Mouse (Mus musculus): ENCODE measurements around the gene Amz1.

Amz1 gene

GRCm38 (mm10) chr5:140723822-140724221 is at the start of gene Amz1:
TSS of gene Amz1 (plus strand) at chr5:140724127.
- DNase-seq (ENCODE audit: low spot score in 2 of 2): no peak

- DNase-seq (ENCODE audit: low spot score in 2 of 2): no peak
Observed at GRCm38 (mm10) chr5:140675079-140675478, 48.8 kb upstream of the Amz1 start.

- DNase-seq (ENCODE audit: low spot score in 2 of 2): no peak
Observed at GRCm38 (mm10) chr5:140675640-140676039, 48.3 kb upstream of the Amz1 start.

- DNase-seq (ENCODE audit: low spot score in 2 of 2): no peak
Observed at GRCm38 (mm10) chr5:140677137-140677536, 46.8 kb upstream of the Amz1 start.

GRCm38 (mm10) chr5:140680051-140680450 is 43.9 kb upstream of the Amz1 start:
- DNase-seq (ENCODE audit: low spot score in 2 of 2): no peak

- DNase-seq (ENCODE audit: low spot score in 2 of 2): no peak
Observed at GRCm38 (mm10) chr5:140680950-140681349, 43.0 kb upstream of the Amz1 start.

- peak in 1 of 2 experiments; percentile 27 for DNase-seq (ENCODE audit: low spot score in 2 of 2)
Observed at GRCm38 (mm10) chr5:140682113-140682512, 41.8 kb upstream of the Amz1 start.

- peak in 1 of 2 experiments; percentile 26 for DNase-seq (ENCODE audit: low spot score in 2 of 2)
Observed at GRCm38 (mm10) chr5:140684343-140685148, 39.4 kb upstream of the Amz1 start.

- no peak for DNase-seq (ENCODE audit: low spot score in 2 of 2)
Observed at GRCm38 (mm10) chr5:140688434-140688833, 35.5 kb upstream of the Amz1 start.

GRCm38 (mm10) chr5:140695987-140696386 is 27.9 kb upstream of the Amz1 start:
- DNase-seq (ENCODE audit: low spot score in 2 of 2): no peak

- DNase-seq (ENCODE audit: low spot score in 2 of 2): no peak
Observed at GRCm38 (mm10) chr5:140699776-140700175, 24.2 kb upstream of the Amz1 start.

GRCm38 (mm10) chr5:140701661-140702060 is 22.3 kb upstream of the Amz1 start:
- DNase-seq (ENCODE audit: low spot score in 2 of 2): peak in 1 of 2 experiments; percentile 18

GRCm38 (mm10) chr5:140702103-140702513 is 21.8 kb upstream of the Amz1 start, which contains the start of gene Iqce:
TSS of gene Iqce (minus strand) at chr5:140702378.
- peak; percentile 91 to 94 for DNase-seq (ENCODE audit: low spot score in 2 of 2)

- DNase-seq (ENCODE audit: low spot score in 2 of 2): no peak
Observed at GRCm38 (mm10) chr5:140702618-140703175, 21.2 kb upstream of the Amz1 start.

- no peak for DNase-seq (ENCODE audit: low spot score in 2 of 2)
Observed at GRCm38 (mm10) chr5:140703480-140704377, 20.2 kb upstream of the Amz1 start.

- peak; percentile 99 to 100 for DNase-seq (ENCODE audit: low spot score in 2 of 2)
Observed at GRCm38 (mm10) chr5:140704378-140705251, 19.3 kb upstream of the Amz1 start, which contains the start of gene Brat1. TSS of gene Brat1 (plus strand) at chr5:140705011.

GRCm38 (mm10) chr5:140705501-140706171 is 18.3 kb upstream of the Amz1 start:
- DNase-seq (ENCODE audit: low spot score in 2 of 2): no peak

- DNase-seq (ENCODE audit: low spot score in 2 of 2): no peak
Observed at GRCm38 (mm10) chr5:140710315-140710714, 13.6 kb upstream of the Amz1 start.

- no peak for DNase-seq (ENCODE audit: low spot score in 2 of 2)
Observed at GRCm38 (mm10) chr5:140711040-140711439, 12.9 kb upstream of the Amz1 start.

GRCm38 (mm10) chr5:140720773-140721172 is 3.2 kb upstream of the Amz1 start:
- no peak for DNase-seq (ENCODE audit: low spot score in 2 of 2)

Measured in urinary bladder, adult 18-20 months (tissue).